In genomic region chr13:21906946-21907806, GRCm38 (mm10) we compare ENCODE assay signal across 8 mouse cellular contexts. TPM values are rescaled to one million over a fixed set of nuclear protein-coding genes. Genes with fewer than 3 reads are reported as not detected.
A peak's percentile ranks its signal among the peaks of the same experiment; 100 is the strongest.
DNase-seq lines count a peak whose midpoint lies in the region; ATAC-seq and TF ChIP-seq lines count a peak whose summit lies in the region.

No protein-coding gene starts in this region.

- WGBS in hindbrain, embryonic 16.5 days: 13% methylated on average over 22 of the region's 22 CpGs

- no peak overlapping the region for H3K27ac ChIP-seq in left cerebral cortex, adult 2 months
- H3K27ac ChIP-seq in hindbrain, embryonic 16.5 days (ENCODE audit: low read depth, low read length): no peak overlapping the region

- intact Hi-C loops in left cerebral cortex, adult 2 months (cut with DNase I): no loop called here

- H3K4me3 ChIP-seq in left cerebral cortex, adult 2 months: peak overlapping the region; percentile 28
- no peak overlapping the region for H3K4me3 ChIP-seq in hindbrain, embryonic 16.5 days (ENCODE audit: low read length)

- H3K9me3 ChIP-seq in hindbrain, embryonic 16.5 days (ENCODE audit: control insufficient read depth, low read length): no peaks in the 10 kb centered on the region

- peaks cover 7% of the 10 kb centered on the region for H3K27me3 ChIP-seq in hindbrain, embryonic 16.5 days (replicated peaks; ENCODE audit: control insufficient read depth, insufficient read depth, low read length)

- peak overlapping the region; percentile 16 for H3K4me2 ChIP-seq in hindbrain, embryonic 16.5 days (ENCODE audit: low read length)

- ATAC-seq in hindbrain, embryonic 16.5 days: peak; percentile 75

- H3K4me1 ChIP-seq in hindbrain, embryonic 16.5 days (ENCODE audit: control insufficient read depth, insufficient read depth, low read depth, low read length): no peaks in the 10 kb centered on the region

- no peaks in the 10 kb centered on the region for H3K36me3 ChIP-seq in hindbrain, embryonic 16.5 days (ENCODE audit: control insufficient read depth, insufficient read depth, low read length)

- no peak for TF ChIP-seq CTCF in left cerebral cortex, adult 2 months (IDR thresholded peaks at IDR 0.05)

- peak; percentile 31 to 43 for DNase-seq in left cerebral cortex, adult 2 months (ENCODE audit: extremely low spot score in 1 of 2, low spot score in 2 of 2)
- DNase-seq in left cerebral cortex, adult 11 months (ENCODE audit: low spot score): no peak
- DNase-seq in brain, adult 2 months (ENCODE audit: low read depth, low spot score): peak; percentile 35
- DNase-seq in neural tube, embryonic 10.5 days (ENCODE audit: extremely low spot score, low spot score): peak; percentile 55
- no peak for DNase-seq in adrenal gland, adult (ENCODE audit: inconsistent age in 2 of 2, low spot score in 1 of 2)
- DNase-seq in kidney, adult 8-10 months: no peak
- no peak for DNase-seq in cerebellum, postnatal 36 days

- no peak overlapping the region for H3K9ac ChIP-seq in hindbrain, embryonic 16.5 days (ENCODE audit: low read depth, low read length)

RNA-seq across cellular contexts. Expression of gene Zfp184, which starts 37.7 kb away (rescaled TPM):
- total RNA-seq in left cerebral cortex, adult 2 months (2021): 1 to 10 TPM; 3.8 to 3.9 TPM
- polyA plus RNA-seq in hindbrain, embryonic 16.5 days (2015; fragmentation: Nextera tagmentation; extraction: Ambion mirVana): 10.6 and 12.4 TPM in 2 replicates

Comparison
In these comparisons a context has a peak if more than half of its experiments do, and no peak if none do; other contexts are left out.
1. DNase-seq: peak in left cerebral cortex, adult 2 months (2 of 2), brain, adult 2 months (single experiment) and neural tube, embryonic 10.5 days (single experiment); none in left cerebral cortex, adult 11 months (single experiment), adrenal gland, adult (0 of 2), kidney, adult 8-10 months (0 of 2) and cerebellum, postnatal 36 days (0 of 2).